Mouse (Mus musculus) bone marrow, adult 2 months (tissue): ENCODE results near the gene Pradc1.

ENCODE experiments used
- CTCF ChIP-seq: fragments of 200-500 bp; IDR thresholded peaks from 2 replicates; pipeline ENCODE4 v1.5.1; 2011; ENCODE audit warnings: low read length, control low read depth; ENCODE audit not compliant: control insufficient read depth, insufficient read depth
- POLR2A ChIP-seq: fragments of 200-500 bp; IDR thresholded peaks from 2 replicates; pipeline ENCODE4 v1.6.1; 2011; ENCODE audit warnings: low read depth, mild to moderate bottlenecking, control low read depth, low read length, borderline replicate concordance; ENCODE audit not compliant: control insufficient read depth

DNA sequence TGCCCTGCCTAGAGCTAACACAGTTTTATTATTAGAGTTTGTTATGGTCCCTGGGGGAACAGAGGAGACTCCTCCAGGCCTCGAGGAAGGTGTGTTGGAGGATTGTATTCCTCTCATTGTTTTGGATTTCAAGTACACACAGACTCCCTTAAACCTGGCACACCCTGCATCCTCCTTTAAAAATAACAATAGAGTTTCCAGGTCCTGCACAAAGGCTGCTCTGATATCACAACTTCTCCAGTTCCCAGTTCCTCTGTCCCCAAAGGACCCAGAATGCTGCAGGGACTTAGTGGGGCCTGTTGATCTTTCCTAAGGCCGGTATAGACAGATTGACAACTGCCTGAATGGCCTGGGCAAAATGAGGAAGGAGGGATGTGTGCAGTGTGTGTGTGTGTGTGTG is 49.2 kb downstream of the Pradc1 start:
- TF ChIP-seq POLR2A (no peak), CTCF (no peak)
